Mouse (Mus musculus): ENCODE results near the gene Hdhd3. TPM values are rescaled to one million over a fixed set of nuclear protein-coding genes. Genes with fewer than 3 reads are reported as not detected.

Hdhd3 gene
- total RNA-seq, 2 experiments from 2014 or later: 6.0 to 6.5 TPM

- DNase-seq (ENCODE audit: low spot score): no peak
- intact Hi-C loops (cut with DNase I): loop anchor here (5.0 to 10.0 kb wide), 3 partner anchors 88 to 311 kb away; partner anchors contain the start of genes Cdc26 and Prpf4
Measured at GRCm38 (mm10) chr4:62515490-62515889, 12.2 kb upstream of the Hdhd3 start.

- intact Hi-C loops (cut with DNase I): loop anchor here (5.0 to 10.0 kb wide), 3 partner anchors 88 to 310 kb away; partner anchors contain the start of genes Cdc26 and Prpf4
- DNase-seq (ENCODE audit: low spot score): no peak
Measured at GRCm38 (mm10) chr4:62514995-62515394, 11.7 kb upstream of the Hdhd3 start.

- DNase-seq (ENCODE audit: low spot score): no peak
- intact Hi-C loops (cut with DNase I): loop anchor here (10.0 kb wide), 1 partner anchor 309 kb away; no protein-coding TSS in a partner anchor
Measured at GRCm38 (mm10) chr4:62513998-62514506, 10.8 kb upstream of the Hdhd3 start.

- DNase-seq (ENCODE audit: low spot score): no peak
- intact Hi-C loops (cut with DNase I): loop anchor here (5.0 to 10.0 kb wide), 3 partner anchors 53 to 305 kb away; no protein-coding TSS in a partner anchor
Measured at GRCm38 (mm10) chr4:62509946-62510345, 6.7 kb upstream of the Hdhd3 start.

- intact Hi-C loops (cut with DNase I): loop anchor here (5.0 to 10.0 kb wide), 2 partner anchors 52 to 154 kb away; no protein-coding TSS in a partner anchor
- no peak for DNase-seq (ENCODE audit: low spot score)
Measured at GRCm38 (mm10) chr4:62508839-62509238, 5.6 kb upstream of the Hdhd3 start.

GRCm38 (mm10) chr4:62506798-62507197 lies 3.5 kb upstream of the Hdhd3 start:
- intact Hi-C loops (cut with DNase I): loop anchor here (5.0 to 10.0 kb wide), 2 partner anchors 49 to 152 kb away; no protein-coding TSS in a partner anchor
- DNase-seq (ENCODE audit: low spot score): no peak

- intact Hi-C loops (cut with DNase I): loop anchor here (5.0 to 10.0 kb wide), 2 partner anchors 49 to 151 kb away; no protein-coding TSS in a partner anchor
- no peak for DNase-seq (ENCODE audit: low spot score)
Measured at GRCm38 (mm10) chr4:62505991-62506390, 2.7 kb upstream of the Hdhd3 start.

- no peak for DNase-seq (ENCODE audit: low spot score)
- intact Hi-C loops (cut with DNase I): loop anchor here (2.0 to 10.0 kb wide), 2 partner anchors 22 to 148 kb away; partner anchors contain the start of genes 4933430I17Rik and Pole3
Measured at GRCm38 (mm10) chr4:62502969-62503368, 298 bp downstream of the Hdhd3 start.

GRCm38 (mm10) chr4:62501964-62502732 lies 1.1 kb downstream of the Hdhd3 start:
- DNase-seq (ENCODE audit: low spot score): peak; percentile 81

GRCm38 (mm10) chr4:62501534-62501933 lies 1.7 kb downstream of the Hdhd3 start:
- intact Hi-C loops (cut with DNase I): loop anchor here (10.0 kb wide), 1 partner anchor 147 kb away; no protein-coding TSS in a partner anchor
- DNase-seq (ENCODE audit: low spot score): no peak

More at GRCm38 (mm10) chr4:62501964-62502732, 1.1 kb downstream of the Hdhd3 start:
- intact Hi-C loops (cut with DNase I): loop anchor here (2.0 to 10.0 kb wide), 2 partner anchors 23 to 147 kb away; partner anchors contain the start of genes 4933430I17Rik and Pole3

- intact Hi-C loops (cut with DNase I): loop anchor here (10.0 kb wide), 1 partner anchor 146 kb away; no protein-coding TSS in a partner anchor
Measured at GRCm38 (mm10) chr4:62500799-62501198, 2.5 kb downstream of the Hdhd3 start.

GRCm38 (mm10) chr4:62496815-62497214 lies 6.5 kb downstream of the Hdhd3 start:
- intact Hi-C loops (cut with DNase I): no loop called here
- DNase-seq (ENCODE audit: low spot score): no peak

More at GRCm38 (mm10) chr4:62500799-62501198, 2.5 kb downstream of the Hdhd3 start:
- no peak for DNase-seq (ENCODE audit: low spot score)

- intact Hi-C loops (cut with DNase I): no loop called here
- no peak for DNase-seq (ENCODE audit: low spot score)
Measured at GRCm38 (mm10) chr4:62495946-62496345, 7.3 kb downstream of the Hdhd3 start.

GRCm38 (mm10) chr4:62494230-62494629 lies 9.0 kb downstream of the Hdhd3 start:
- no peak for DNase-seq (ENCODE audit: low spot score)
- intact Hi-C loops (cut with DNase I): no loop called here

- DNase-seq (ENCODE audit: low spot score): no peak
- intact Hi-C loops (cut with DNase I): no loop called here
Measured at GRCm38 (mm10) chr4:62492682-62493081, 10.6 kb downstream of the Hdhd3 start.

- intact Hi-C loops (cut with DNase I): no loop called here
- DNase-seq (ENCODE audit: low spot score): no peak
Measured at GRCm38 (mm10) chr4:62487914-62488313, 15.4 kb downstream of the Hdhd3 start.

- intact Hi-C loops (cut with DNase I): no loop called here
- DNase-seq (ENCODE audit: low spot score): no peak
Measured at GRCm38 (mm10) chr4:62487172-62487571, 16.1 kb downstream of the Hdhd3 start.

GRCm38 (mm10) chr4:62486162-62486696 lies 17.0 kb downstream of the Hdhd3 start:
- intact Hi-C loops (cut with DNase I): no loop called here
- DNase-seq (ENCODE audit: low spot score): no peak

- intact Hi-C loops (cut with DNase I): no loop called here
- no peak for DNase-seq (ENCODE audit: low spot score)
Measured at GRCm38 (mm10) chr4:62485450-62486161, 17.7 kb downstream of the Hdhd3 start.

- intact Hi-C loops (cut with DNase I): no loop called here
- DNase-seq (ENCODE audit: low spot score): no peak
Measured at GRCm38 (mm10) chr4:62484928-62485327, 18.3 kb downstream of the Hdhd3 start.
